Mouse (Mus musculus) layer of hippocampus, postnatal 10 days (tissue): ENCODE measurements at regions not wholly inside any gene's neighbourhood (a gene's known extent, or its start where the extent isn't known, plus 50 kb on each side); places are given as distances from the start of the nearest gene placed in this dataset.

ENCODE experiments used
- DNase-seq, 2 experiments: peaks; one replicate each; pipeline ENCODE4 v3.0.0; 2021; ENCODE audit warnings: low spot score in 2 of 2

DNA sequence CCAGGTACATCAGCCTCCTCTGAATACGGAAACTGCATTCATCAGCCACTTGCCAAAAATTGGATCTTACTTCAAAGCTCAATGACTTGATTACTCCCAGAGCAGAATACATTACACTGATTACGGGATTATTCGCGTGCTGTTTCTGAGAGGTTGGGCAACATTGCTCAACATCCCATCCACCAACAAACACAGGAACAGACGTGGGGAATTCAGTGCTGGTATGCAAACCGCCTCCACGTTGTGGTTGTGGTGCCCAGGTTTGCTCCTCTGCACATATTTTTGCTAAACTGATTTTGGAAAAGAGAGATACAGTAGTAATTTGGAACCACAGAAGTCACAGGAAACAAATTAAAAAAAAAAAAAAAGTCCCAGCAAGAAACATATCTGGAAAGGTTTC is 266.9 kb downstream of the Dhx15 start:
- no peak for DNase-seq

DNA sequence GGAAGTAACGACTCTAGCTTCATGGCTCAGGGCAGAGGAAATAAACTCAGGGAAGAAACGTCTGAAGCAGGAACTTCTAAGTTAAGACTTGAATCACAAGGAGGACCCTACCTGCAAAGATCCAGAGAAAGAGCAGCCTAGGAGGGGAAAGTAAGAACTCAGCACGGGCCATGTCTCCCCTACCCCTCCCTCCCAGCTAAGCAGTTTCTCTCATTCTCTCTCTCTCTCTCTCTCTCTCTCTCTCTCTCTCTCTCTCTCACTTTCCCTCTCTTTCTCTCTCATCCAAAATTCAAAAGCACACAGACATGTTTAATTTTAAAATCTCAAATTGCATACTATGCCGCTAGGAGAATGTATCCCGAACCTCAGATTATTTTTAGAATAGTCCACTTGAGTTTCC is 267.3 kb downstream of the Dhx15 start:
- DNase-seq, result no peak

DNA sequence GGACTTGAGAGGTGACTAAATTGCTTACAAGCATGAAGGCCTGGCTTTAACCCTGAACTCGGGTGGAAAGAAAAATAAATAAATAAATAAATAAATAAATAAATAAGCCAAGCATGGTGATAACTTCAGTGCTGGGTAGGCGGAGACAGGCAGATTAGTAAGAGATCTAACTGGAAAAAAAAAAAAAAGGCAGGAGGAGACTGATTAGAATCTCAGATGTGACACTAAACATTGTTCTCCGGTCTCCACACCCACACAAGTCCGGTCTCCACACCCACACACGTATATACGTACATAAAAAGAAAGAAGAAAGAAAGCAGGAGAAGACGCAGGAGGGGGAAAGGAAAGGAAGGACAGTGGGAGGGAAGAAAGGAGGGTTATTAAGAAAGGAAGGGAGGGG is 267.8 kb downstream of the Dhx15 start:
- DNase-seq, result no peak

DNA sequence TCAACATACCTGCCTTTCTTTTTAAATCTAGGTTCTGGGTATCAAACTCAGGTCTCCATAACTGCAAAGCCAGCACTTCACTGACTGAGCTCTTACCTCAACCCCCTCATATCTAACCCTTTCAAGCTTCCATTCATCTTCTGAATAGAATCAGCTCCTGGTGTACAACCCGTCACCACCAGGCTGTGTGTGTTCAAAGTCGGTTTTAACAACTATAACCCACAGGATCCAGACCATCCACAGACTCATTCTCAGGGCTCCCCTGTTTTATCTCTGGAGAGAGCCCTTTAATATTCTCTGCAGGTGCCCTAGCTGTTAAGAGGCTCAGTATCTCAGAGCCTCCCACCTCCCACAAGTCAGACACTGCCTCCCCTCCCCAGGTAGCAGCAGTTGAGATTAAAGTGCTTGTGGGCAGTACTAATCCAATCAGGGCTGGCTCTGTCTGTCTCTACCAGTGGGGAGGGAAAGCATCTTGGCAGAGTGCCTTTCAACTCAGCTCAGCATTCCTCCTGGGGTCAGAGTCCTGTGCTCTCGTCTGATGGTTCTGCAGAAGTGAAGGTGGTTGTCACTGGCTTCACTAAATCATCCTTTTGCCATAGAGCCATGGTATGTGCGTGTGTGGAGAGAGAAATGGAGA is 272.4 kb downstream of the Dhx15 start:
- DNase-seq, result no peak

DNA sequence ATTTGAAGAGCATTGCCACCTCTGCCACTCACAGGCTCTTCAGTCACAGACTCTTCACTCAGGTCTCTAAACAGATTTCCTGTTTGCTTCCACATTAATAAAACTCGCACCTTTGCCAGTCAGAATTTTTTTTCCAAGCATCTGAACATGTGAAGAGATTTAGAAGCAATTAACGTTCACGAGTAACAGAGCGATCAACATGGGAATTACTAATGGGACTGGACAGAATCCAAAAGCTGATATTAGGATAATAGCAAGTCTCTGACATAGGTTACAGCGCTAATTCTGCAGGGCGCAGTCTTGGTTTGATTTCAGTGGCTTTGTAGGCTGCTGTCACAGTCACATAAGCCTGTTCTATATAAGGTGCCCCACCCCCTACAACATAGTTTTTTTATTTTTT is 275.6 kb downstream of the Dhx15 start:
- no peak for DNase-seq

DNA sequence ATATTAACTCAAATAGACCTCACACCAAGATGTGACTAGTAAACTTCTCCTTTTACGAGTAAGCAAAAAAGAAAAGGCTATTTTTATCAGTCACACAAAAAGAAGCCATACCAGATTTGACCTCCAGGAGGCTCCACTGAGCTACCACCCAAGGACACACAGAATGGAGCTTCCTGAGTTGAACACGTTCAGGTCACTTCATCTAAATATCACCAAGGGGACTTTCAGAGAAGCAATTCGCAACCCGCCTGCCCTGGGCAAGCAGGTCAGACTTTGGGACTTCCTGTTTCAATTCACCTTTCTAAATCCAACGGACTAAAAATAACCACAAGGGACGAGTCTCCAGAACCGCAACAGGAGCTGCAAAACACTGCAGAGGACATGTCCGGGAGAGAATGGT is 281.5 kb downstream of the Dhx15 start:
- no peak for DNase-seq

DNA sequence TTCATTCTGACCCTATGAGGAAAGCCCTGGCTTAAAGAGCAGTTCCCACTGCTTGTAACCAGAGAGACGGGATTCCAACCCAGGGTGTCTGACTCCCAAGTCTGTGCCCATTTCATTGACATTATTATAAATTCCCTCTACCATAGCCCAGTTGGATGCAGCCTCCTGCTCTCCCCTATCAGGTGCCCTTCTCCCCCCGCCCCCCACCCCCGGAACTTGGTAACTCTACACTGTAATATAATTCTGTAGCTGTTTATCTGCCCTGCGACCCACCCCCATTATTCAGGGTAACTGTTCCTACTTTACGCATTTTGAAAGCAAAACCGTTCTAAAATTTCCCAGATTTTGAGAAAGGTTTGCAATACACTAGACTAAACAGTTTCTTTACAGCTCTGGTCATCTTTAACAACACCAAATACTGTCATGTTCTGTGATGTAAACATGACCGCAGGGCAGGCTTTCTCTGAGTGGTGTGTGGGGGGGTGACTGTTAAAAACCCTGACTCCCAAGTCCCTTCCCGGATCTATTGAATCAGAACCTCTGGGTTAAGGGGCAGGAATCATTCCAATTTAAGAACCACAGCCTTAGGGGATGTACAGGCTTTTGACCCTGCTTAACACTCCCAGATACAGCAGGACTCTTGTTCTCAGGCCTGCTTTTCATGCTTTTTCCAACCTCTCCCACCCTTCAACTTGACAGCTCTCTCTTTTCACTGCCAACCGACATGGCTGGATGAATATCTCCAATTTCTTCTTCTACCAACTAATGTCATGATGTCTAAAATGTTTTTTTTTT is 283.8 kb downstream of the Dhx15 start:
- DNase-seq, result no peak

DNA sequence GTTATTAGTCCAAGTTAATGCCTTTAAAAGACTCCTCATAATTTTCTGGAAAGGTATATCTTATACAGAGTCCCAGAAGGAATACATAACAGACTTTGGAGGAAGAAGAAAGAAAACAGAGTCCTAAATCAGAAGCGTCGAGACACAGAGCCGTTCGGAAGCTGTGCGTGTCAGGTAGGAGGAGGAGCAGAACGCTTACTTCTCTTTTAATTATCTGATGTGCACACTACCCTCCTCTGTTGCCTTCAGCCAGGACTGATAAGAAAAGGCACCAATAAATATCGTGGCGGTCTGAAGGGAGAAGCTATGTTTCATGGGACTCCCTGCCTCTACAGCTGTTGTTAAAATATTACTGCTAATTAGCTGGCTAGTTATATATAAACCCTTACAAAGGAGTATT is 296.2 kb downstream of the Dhx15 start:
- DNase-seq, result no peak

DNA sequence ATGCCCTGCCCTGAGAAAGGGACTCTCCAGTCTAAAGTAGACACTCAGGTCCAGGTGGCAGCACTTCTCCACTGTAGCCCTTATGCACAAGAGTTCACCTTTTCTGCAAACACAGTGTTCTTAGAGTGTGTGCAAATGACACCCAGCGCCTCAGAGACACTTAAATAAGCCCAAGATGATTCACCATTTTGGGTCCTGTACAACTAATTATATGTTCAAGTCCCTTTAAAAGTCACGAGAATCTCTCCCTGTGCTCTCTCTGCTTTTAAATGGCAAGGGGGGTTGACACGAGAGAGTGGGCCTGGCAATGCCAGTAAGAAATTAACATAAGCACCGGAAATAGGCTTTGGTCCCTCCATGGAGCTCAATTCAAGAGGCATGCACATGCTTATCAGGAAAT is 299.0 kb downstream of the Dhx15 start:
- no peak for DNase-seq

DNA sequence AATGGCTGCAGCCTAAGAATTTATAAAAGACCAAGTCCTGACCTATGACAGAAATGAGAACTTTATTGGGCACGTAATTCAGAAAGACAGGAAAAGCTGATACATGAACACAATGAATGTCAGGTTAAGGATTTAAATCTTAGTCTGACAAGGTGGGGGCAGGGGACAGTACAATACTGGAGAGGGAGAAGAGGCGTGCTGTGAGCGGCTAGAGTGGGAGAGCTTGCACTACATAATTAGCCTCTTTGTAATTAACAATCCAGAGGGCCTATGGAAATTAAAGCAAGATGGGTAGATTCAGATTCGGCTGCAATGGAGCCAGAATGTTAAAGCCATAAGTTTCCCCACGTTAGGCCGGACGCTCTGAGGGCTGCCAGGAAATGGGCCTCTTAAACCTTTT is 301.9 kb downstream of the Dhx15 start:
- no peak for DNase-seq

DNA sequence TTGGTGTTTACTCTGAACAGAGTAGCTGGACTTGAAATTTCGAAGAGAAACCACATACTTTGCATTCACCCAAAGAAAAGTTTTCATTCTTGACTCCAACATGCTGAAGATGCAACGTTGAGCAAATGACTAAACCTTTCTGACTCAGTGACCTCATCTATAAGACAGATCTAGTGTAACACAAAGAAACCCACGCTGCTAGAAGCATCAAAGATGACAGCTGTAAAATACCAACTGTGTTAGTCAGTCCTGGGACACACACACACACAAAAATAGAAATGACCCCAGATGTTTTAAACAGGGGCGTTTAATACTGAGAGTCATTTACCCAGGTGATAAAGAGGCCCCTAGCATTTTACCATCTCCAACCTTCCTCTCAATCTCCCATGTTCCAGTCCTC is 307.7 kb downstream of the Dhx15 start:
- no peak for DNase-seq

DNA sequence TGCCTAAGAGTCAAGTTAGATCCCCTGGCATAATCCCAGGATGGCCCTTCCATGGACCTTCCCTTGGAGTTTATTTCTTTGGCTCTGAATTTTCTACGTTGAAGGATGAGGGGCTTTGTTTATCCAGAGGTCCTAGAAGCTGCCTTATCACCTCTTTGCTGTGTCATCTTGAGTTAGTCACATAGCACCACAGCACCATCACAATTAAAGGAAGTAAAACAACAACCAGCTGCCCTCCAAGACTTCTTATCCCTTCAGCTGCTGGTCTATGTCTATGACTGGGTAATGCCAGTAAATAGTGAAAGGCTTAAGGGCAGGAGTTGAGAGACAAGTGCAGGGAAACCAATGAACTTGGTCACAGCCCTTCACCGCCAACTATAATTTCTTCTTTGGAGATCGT is 308.1 kb downstream of the Dhx15 start:
- DNase-seq, result no peak

DNA sequence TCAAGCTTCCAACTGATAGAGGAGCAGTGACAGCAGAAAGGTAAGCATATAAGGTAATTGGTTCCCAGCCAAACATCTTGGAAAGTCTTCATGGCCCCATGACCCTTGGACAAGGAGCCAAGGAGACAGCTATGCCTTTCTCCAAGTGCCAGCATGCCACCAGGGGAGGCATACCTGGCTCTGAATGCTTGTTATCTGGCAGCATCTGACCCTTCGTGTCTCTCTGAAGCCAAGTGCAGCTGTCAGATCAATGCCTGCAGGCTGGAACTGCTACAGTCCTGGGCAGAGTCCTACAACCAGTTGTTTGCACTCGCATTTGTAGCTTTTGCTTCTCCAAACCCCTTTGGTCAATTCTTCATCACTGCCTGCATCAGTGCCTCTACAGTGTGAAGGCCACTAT is 309.3 kb upstream of the Ppargc1a start:
- no peak for DNase-seq

DNA sequence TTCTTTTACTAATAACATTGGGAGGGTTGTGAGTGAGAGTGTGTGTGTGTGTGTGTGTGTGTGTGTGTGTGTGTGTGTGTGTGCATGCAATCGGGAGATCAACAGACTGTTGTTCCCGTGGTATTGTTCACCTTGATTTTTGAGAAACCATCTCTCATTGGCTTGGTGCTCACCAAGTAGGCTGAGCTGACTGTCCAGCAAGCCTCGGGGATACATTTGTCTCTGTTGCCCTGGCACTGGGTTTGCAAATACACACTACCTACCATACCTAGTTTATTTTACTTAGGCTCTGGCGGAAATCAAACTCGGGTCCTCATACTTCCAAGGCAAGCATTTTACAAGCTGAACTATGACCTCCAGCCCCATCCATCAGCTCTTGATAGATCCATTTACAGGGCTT is 306.0 kb upstream of the Ppargc1a start:
- no peak for DNase-seq

DNA sequence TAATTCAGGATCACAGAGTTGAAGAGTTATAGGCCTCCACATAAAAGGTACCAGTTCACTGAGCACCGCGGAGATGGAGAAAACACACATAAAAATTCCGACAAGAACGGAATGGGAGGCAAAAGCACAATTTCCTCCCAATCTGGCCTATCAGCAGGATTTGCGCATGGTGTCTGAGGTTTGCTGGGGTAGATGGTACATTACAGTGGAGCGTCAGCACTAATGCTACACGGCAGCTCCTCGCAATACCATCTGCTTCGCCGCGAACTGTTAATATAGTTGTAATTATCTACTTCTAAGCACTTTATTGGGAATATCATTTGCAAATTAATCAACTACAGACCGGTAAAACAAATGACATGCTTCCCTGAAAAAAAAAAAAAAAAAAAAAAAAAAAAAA is 304.2 kb upstream of the Ppargc1a start:
- no peak for DNase-seq

DNA sequence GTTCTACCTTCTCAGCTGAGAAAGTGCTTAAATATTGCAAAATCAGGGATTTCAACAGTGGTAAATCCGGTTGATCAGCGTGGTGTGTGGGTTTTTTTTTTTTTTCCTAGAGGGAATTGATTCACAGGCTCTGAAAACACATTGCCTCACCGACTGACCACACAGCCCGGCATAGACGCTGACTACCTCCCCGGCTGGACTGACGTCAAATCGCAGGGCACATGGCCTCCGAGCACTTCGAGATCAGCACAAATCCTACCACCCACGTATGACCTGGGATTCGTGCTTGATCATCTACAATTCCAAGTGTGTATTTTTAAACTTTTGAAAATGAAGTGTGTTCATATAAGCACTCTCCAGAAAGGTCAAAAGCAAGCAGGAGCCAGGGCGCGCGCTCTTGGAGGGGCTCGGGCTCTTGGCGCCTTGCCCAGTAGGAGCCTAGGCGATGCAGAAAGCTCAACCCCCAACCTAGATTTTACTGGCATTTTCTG is 300.7 kb upstream of the Ppargc1a start:
- no peak for DNase-seq

DNA sequence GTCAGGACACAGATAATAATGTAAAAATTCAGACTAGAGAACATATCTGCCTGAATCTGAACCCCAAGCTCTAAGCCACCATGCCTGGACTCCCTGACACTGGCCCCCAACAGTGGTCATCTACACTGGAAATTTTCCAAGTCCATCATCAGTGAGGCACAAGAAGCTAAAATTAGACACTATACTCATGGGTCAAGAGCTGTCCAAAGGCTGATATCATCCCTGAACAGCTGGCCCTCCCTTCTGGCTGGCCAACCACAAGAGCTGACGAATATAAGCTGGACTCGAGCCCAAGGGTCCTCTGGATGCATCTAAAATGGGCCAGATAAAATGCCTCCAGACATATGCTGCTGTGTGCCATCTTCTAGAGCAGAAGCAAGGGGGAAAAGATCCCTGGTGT is 298.5 kb upstream of the Ppargc1a start:
- DNase-seq, result no peak

DNA sequence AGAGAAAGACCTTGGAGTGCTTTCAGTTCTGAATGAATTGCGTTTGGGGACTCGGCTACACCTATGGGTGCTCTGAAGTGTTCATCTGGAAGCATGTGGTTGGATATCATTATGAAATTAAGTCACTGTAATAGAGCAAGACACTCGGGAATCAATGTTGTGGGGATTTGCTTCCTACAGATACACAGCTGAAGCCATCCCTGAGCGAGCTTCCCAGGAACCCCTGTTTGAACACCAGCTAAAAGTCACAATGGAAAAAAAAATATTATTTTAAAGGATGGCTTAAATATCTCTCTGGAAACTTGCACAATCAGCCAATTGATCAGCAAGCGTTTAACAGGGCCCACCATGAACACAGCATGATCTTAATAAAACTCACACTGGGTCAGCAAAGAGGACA is 293.0 kb upstream of the Ppargc1a start:
- DNase-seq, result no peak

DNA sequence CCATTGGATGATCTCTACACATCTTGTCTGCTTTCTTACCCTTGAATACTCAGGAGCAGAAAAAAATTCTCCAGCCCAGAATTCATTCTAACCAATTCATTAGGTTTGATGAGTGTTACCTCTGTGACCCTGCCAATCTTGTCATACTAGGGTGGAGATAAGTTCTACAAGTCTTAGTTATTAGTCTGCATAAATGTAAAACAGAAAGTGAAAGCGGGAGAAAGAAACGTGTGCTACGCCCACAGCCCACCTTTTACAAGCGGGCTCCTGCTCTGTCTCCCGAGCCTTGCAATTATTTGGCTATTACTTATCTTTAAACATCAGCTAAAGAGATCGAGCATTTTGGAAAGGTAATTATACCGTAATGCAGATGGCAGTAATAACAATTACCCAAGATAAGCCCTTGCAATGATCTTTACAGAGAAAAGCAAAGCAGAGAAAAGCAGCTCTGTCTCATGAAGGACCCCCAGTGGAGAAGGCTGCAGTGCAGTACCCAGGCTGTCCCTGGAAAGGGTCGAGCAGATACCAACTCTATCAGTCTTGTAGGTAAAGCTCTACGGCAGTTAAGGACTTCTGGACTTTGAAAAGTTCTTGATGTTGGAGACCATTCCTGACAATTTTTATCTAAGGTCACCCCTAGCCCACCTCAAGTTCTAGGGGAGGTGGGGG is 286.1 kb upstream of the Ppargc1a start:
- DNase-seq, result no peak

DNA sequence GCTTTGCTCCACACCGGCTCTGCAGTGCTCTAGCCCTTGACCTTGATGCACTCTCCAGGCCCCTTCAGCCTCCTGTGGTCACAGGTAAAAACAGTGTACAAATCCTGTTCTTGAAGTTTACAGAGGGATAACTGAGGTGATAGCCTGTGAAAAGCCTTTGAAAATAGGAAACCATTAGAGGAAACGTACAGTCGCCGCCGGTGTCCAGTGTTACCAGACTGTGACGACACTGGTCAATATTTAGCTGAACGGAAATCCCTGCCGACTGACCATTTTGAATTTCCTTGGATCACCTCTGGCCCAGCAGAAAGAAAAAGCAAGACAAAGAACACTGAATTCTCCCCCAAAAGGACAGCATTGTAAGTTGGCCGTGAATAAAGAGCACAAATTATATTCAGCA is 282.6 kb upstream of the Ppargc1a start:
- DNase-seq, result no peak

DNA sequence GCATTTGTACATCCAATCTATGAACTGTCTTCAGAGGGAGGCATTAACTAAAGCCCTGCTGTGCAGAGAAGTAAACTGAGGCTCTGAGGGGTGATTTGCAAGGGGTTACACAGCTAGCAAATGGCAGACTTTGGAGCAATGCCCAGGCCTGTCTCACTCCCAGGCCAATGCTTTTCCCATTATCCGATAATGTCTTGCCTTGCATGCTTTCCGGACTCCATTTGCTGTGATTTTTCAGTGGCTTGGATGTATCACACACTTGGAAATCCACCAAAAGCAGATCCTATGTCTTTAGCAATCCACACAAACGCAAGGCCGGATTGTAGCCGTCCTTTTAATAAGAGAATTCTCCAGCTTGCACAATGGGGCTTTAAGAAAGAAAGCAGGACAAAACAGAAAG is 281.7 kb upstream of the Ppargc1a start:
- DNase-seq, result no peak

DNA sequence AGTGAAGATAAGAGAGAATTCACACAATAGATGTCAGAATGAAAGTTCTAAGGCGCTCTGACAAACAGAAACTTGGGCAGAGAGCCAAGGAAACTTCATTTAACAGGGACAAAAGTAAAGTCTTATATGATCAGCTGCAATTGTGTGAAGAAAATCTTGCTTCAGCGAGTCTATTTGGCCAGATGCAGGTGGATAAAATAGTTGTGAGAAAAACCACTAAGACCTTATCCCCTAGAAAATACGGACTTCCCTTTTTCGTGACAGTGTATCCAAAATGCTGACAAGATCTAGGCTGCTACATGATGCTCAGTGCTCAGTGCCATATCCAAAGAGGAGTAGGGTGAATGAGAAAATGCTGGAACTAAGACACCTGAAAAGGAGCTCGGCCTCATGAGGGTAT is 274.7 kb upstream of the Ppargc1a start:
- DNase-seq, result no peak

DNA sequence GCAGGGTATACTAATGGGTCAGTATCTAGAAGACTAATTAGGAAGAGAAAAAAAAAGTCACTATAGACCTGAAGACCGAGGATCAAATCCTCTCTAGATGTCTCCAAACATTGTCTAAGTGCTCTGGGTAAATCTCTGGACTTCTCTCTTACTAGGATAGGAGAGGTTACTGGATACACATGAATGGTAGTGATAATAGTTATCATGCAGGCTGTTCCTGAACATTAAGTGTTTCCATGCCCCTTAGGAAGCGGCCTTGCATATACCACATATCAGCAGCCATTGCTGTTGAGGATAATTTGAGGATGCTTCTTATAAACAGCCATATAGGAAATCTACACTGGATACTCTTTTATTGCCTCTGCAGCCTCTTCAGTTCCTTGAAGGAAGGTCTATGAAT is 274.2 kb upstream of the Ppargc1a start:
- DNase-seq, result no peak
